Mouse (Mus musculus) hindbrain, embryonic 10.5 days (tissue): ENCODE measurements around the gene Ccdc194. TPM values are rescaled to one million over a fixed set of nuclear protein-coding genes. Genes with fewer than 3 reads are reported as not detected.

Experiments used
- DNase-seq: peaks from one replicate; pipeline ENCODE4 v3.0.0-alpha.2; 2017; ENCODE audit warnings: low spot score
- H3K27ac ChIP-seq: fragments of 300-500 bp; sonication (generic); 2 replicates; pipeline ENCODE4 v1.5.1; 2016; ENCODE audit warnings: mild to moderate bottlenecking, moderate library complexity
- H3K27me3 ChIP-seq: fragments of 300-500 bp; sonication (generic); 2 replicates; pipeline ENCODE4 v1.6.1; 2016; ENCODE audit warnings: mild to moderate bottlenecking; ENCODE audit not compliant: poor library complexity, insufficient read depth, severe bottlenecking
- H3K36me3 ChIP-seq: fragments of 300-500 bp; sonication (generic); 2 replicates; pipeline ENCODE4 v1.6.1; 2016; ENCODE audit warnings: mild to moderate bottlenecking, moderate library complexity
- H3K4me1 ChIP-seq: fragments of 300-500 bp; sonication (generic); replicated peaks from 2 replicates; pipeline ENCODE4 v1.6.1; 2016; ENCODE audit warnings: mild to moderate bottlenecking
- H3K4me3 ChIP-seq: fragments of 300-500 bp; sonication (generic); 2 replicates; pipeline ENCODE4 v1.5.1; 2016; ENCODE audit warnings: mild to moderate bottlenecking, moderate library complexity
- H3K9me3 ChIP-seq: fragments of 300-500 bp; sonication (generic); 2 replicates; pipeline ENCODE4 v1.6.1; 2016; ENCODE audit warnings: mild to moderate bottlenecking, moderate library complexity
- WGBS: fragments of 180-500 bp; shearing (Covaris S2); methylation state at CpG from one replicate; pipeline ENCODE4 v1.1.7; 2016; 5-methylcytosine and 5-hydroxymethylcytosine counted together
- polyA plus RNA-seq: library from polyadenylated mRNA; unstranded; fragments of >200 nt; fragmentation: Nextera tagmentation; extraction: Ambion mirVana; gene quantifications from 2 replicates; pipeline ENCODE4 v1.2.1, GENCODE M21; 2016

Gene Ccdc194
- polyA plus RNA-seq, 1 experiment from 2014 or later: 0.51 TPM

DNA sequence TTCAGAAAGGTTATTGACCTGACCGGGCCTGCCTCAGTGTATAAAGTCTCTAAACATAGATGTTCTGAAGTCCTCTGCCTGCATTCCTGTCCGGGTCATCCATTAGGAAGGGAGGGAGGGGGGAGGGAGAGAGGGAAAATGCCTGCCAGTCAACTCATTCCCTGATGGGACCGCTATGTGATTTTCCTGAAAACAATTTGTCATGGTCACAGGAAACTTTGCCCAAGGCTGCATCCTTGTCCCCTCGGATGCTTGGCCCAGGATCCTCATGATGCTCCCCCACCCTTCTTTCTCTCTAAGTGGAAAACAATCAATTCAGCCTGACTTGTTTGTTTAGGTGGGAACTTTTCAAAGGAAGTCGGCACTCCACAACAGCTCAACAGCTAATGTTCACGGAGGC lies 8.7 kb downstream of the Ccdc194 start:
- DNase-seq: peak; percentile 55

DNA sequence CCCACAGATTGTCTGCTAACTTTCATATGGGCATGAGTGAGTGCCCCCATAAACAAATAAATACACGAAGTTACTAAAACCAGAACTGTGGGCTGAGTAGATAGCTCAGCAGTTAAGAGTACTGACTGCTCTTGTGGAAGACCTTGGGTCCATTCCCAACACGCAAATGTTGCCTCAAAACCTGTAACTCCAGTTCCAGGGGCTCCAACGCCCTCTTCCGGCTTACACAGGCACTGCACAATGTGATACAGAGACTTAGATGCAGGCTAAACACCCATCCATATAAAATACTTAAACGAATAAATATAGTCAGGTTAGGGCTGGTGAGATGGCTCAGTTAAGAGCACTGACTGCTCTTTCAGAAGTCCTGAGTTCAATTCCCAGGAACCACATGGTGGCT lies 10.5 kb downstream of the Ccdc194 start:
- DNase-seq: no peak
- Histone ChIP-seq H3K4me3 (no peak overlapping the region), H3K9me3 (no peaks in the 10 kb centered on the region), H3K27me3 (peaks cover 19% of the 10 kb centered on the region), H3K4me1 (peaks cover 36% of the 10 kb centered on the region), H3K36me3 (no peaks in the 10 kb centered on the region), H3K27ac (no peak overlapping the region)
- WGBS: 78% methylated on average over 5 of the region's 5 CpGs

More for the DNA sequence above, 8.7 kb downstream of the Ccdc194 start:
- WGBS: 9% methylated on average over 6 of the region's 6 CpGs
- H3K36me3 ChIP-seq: no peaks in the 10 kb centered on the region
- no peak overlapping the region for H3K4me3 ChIP-seq
- peaks cover 35% of the 10 kb centered on the region for H3K4me1 ChIP-seq
- peaks cover 2% of the 10 kb centered on the region; the same call in 1 of the 2 replicates for H3K27me3 ChIP-seq
- H3K9me3 ChIP-seq: no peaks in the 10 kb centered on the region
- H3K27ac ChIP-seq: peak overlapping the region; percentile 17; the same call in 1 of the 2 replicates

- DNase-seq: no peak
- Histone ChIP-seq H3K27me3 (peaks cover 37% of the 10 kb centered on the region), H3K4me3 (no peak overlapping the region), H3K4me1 (peaks cover 40% of the 10 kb centered on the region), H3K27ac (no peak overlapping the region), H3K36me3 (no peaks in the 10 kb centered on the region), H3K9me3 (no peaks in the 10 kb centered on the region)
- WGBS: 70% methylated on average over 15 of the region's 15 CpGs
Measured at GRCm38 (mm10) chr8:71513018-71513754, 12.3 kb downstream of the Ccdc194 start.

GRCm38 (mm10) chr8:71511644-71512043 lies 13.9 kb downstream of the Ccdc194 start, which contains the start of gene Plvap:
Gene Plvap, minus strand, starts transcription at chr8:71511752.
- Histone ChIP-seq H3K4me1 (peaks cover 40% of the 10 kb centered on the region), H3K4me3 (peak within 1 kb of the TSS; percentile 24), H3K27me3 (peaks cover 52% of the 10 kb centered on the region), H3K36me3 (no peaks in the 10 kb centered on the region), H3K27ac (peak within 1 kb of the TSS; percentile 35; the same call in 1 of the 2 replicates), H3K9me3 (no peaks in the 10 kb centered on the region)
- no peak for DNase-seq
- WGBS: 69% methylated on average over 14 of the region's 14 CpGs

DNA sequence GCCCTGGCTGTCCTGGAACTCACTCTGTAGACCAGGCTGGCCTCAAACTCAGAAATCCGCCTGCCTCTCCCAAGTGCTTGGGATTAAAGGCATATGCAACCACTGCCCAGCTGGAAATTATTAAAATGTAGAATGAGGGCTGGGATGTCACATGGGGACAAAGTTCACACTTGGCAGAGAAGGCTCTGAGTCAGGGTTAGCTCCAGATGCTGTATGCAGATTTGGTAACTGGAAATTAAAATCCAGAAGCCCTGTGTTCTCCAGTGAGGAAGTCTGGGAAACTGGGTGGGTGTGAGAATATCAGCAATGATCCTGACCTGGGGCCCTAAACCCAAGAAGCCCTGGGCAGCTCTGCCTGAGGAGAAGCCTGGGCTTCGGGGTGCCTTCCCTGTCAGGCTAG lies 16.2 kb downstream of the Ccdc194 start:
- H3K9me3 ChIP-seq: no peaks in the 10 kb centered on the region
- WGBS: 69% methylated on average over 2 of the region's 2 CpGs
- peaks cover 76% of the 10 kb centered on the region for H3K27me3 ChIP-seq
- H3K36me3 ChIP-seq: no peaks in the 10 kb centered on the region
- no peak for DNase-seq
- H3K4me3 ChIP-seq: peak overlapping the region; percentile 24; the same call in 1 of the 2 replicates
- H3K4me1 ChIP-seq: peaks cover 37% of the 10 kb centered on the region
- no peak overlapping the region for H3K27ac ChIP-seq

GRCm38 (mm10) chr8:71507589-71508104 lies 17.9 kb downstream of the Ccdc194 start:
- H3K27me3 ChIP-seq: peaks cover 76% of the 10 kb centered on the region
- H3K4me3 ChIP-seq: peak overlapping the region; percentile 57
- peak; percentile 84 for DNase-seq
- H3K27ac ChIP-seq: peak overlapping the region; percentile 50; the same call in 1 of the 2 replicates
- H3K4me1 ChIP-seq: peaks cover 38% of the 10 kb centered on the region
- H3K36me3 ChIP-seq: no peaks in the 10 kb centered on the region
- under 1% methylated on average over 61 of the region's 61 CpGs for WGBS
- no peaks in the 10 kb centered on the region for H3K9me3 ChIP-seq

DNA sequence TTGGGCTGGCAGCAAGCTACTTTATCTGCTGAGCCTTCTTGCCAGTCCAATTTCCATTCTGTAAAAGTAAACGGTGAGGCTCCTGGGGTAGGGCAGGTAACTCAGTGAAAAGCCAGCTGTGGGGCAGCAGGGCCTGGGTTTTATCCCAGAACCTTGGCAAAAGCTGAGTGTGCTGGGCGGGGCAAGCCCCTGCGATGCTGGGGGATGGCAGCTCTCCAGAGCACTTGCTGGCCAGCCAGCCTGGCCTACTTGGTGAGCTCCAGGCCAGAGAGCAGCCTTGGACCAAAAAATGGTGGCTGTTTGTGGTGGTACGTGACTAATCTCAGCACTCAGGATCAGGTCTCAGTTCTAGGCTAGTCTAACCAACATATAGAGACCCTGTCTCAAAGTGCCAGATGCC lies 19.5 kb downstream of the Ccdc194 start:
- no peak for DNase-seq
- H3K27ac ChIP-seq: no peak overlapping the region
- H3K36me3 ChIP-seq: no peaks in the 10 kb centered on the region
- 85% methylated on average over 4 of the region's 4 CpGs for WGBS
- peaks cover 66% of the 10 kb centered on the region for H3K27me3 ChIP-seq
- no peaks in the 10 kb centered on the region for H3K9me3 ChIP-seq
- no peak overlapping the region for H3K4me3 ChIP-seq
- H3K4me1 ChIP-seq: peaks cover 30% of the 10 kb centered on the region

DNA sequence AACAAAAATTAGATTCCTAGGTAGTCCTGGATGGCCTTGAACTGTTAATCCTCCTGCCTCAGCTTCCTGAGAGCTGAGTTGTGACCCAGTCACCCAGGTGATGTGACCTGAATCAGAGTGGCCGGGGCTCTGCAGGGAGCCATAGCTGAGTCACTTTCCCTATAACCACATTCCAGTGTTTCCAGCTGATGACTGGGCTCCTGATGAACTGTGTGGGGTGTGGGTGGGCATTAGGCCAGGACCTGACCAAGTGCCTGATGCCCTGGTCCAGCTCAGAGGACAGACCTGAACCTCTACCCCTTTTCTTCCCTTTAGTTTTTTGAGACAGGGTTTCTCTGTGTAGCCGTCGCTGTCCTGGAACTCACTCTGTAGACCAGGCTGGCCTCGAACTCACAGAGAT lies 20.2 kb downstream of the Ccdc194 start:
- no peak overlapping the region for H3K4me3 ChIP-seq
- no peak for DNase-seq
- H3K9me3 ChIP-seq: no peaks in the 10 kb centered on the region
- peaks cover 30% of the 10 kb centered on the region for H3K4me1 ChIP-seq
- H3K27ac ChIP-seq: no peak overlapping the region
- peaks cover 60% of the 10 kb centered on the region for H3K27me3 ChIP-seq
- 94% methylated on average over 4 of the region's 4 CpGs for WGBS
- H3K36me3 ChIP-seq: no peaks in the 10 kb centered on the region

GRCm38 (mm10) chr8:71504349-71504748 lies 21.2 kb downstream of the Ccdc194 start:
- no peak for DNase-seq
- H3K4me1 ChIP-seq: peaks cover 25% of the 10 kb centered on the region
- no peak overlapping the region for H3K4me3 ChIP-seq
- H3K36me3 ChIP-seq: no peaks in the 10 kb centered on the region
- H3K9me3 ChIP-seq: no peaks in the 10 kb centered on the region
- 93% methylated on average over 4 of the region's 4 CpGs for whole genome bisulfite sequencing
- H3K27ac ChIP-seq: no peak overlapping the region
- H3K27me3 ChIP-seq: peaks cover 50% of the 10 kb centered on the region

DNA sequence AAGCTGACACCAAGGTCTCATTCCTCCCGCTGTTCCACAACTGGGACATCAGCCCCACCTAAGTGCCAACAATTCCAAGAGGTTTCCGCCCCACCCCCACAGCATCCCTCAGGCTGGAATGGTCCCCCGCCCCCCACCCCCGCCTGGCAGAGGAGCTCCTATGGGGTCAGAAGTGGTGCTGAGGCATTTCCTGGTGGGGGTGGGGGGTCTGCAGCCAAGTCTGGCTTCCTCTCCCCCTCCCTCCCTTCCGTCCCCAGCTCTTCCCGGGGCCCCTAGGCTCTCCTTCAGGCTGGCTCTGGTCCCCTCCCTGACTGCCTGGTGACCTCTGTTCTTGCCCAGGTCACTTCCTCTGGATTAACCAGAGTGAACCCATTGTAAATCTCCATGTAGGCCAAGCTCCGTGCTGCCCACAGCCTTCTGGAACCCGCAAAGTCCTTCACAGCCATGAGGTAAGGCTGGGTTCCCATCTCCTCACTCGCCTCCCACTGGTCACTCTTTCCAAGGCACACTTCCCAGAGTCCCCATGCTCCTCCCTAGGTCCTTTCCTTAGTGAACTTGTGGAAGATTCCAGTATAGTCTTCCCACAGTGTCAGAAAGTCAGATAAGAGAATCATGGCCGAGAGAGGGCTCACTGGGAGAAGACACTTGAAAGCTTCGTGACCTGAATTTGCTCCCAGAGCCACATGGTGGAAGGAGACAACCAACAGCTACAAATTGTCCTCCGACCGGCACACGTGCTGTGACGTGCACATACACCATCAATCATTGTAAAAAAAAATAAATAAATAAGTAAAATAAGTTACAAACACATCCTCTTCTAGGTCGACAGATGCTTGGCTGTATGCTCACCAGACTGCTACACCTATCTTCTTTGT lies 26.5 kb downstream of the Ccdc194 start:
- Histone ChIP-seq H3K4me3 (0 out of 2 replicates have a peak overlapping the region, but pooled peaks have one; percentile 4), H3K9me3 (no peaks in the 10 kb centered on the region)
- WGBS: 41% methylated on average over 16 of the region's 16 CpGs

DNA sequence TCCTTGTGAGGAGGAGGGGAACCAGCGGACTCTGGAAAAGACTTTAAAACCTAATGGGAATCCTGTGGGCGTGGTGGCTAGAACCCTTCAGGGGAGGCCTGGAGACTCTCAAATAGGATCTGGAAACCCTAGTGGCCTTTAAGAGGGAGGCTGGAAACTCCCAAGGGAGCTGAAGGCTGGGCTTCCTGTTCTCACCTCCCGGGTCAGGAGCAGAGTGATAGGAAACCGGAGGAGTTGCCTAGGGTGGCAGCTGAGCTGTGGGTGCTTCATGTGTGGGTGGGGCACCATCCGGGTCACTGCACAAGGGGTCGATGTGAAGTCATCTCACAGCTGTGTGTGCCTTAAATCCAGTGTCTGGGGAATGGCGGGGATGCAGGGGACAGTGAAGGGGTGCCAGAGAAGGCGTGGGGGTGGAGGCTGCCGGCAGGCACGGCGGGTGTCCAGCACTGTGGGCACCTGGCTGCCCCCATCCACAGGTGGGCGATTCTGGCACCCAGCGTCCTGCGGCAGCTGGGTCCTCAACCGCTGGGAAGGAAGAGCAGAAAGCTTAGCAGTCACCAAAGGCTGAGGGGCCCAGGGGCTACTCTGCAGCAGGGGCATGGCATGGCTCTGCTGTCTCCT lies 27.5 kb downstream of the Ccdc194 start:
- Histone ChIP-seq H3K27ac (peak overlapping the region; percentile 78), H3K9me3 (no peaks in the 10 kb centered on the region), H3K4me1 (peaks cover 39% of the 10 kb centered on the region), H3K4me3 (peak overlapping the region; percentile 4; the same call in 1 of the 2 replicates), H3K27me3 (no peaks in the 10 kb centered on the region), H3K36me3 (peaks cover 18% of the 10 kb centered on the region)
- WGBS: 32% methylated on average over 15 of the region's 15 CpGs
- DNase-seq: no peak

More for the DNA sequence above, 26.5 kb downstream of the Ccdc194 start:
- Histone ChIP-seq H3K36me3 (peaks cover 9% of the 10 kb centered on the region), H3K27me3 (no peaks in the 10 kb centered on the region), H3K27ac (peak overlapping the region; percentile 69), H3K4me1 (peaks cover 41% of the 10 kb centered on the region)
- peak; percentile 44 for DNase-seq

- Histone ChIP-seq H3K27me3 (no peaks in the 10 kb centered on the region), H3K27ac (no peak overlapping the region), H3K9me3 (no peaks in the 10 kb centered on the region), H3K4me1 (peaks cover 36% of the 10 kb centered on the region), H3K36me3 (peaks cover 27% of the 10 kb centered on the region), H3K4me3 (no peak overlapping the region)
- DNase-seq: no peak
- 93% methylated on average over 1 of the region's 1 CpGs for WGBS
Measured at GRCm38 (mm10) chr8:71497077-71497645, 28.4 kb downstream of the Ccdc194 start.
